Mouse (Mus musculus) liver, postnatal 0 days (tissue): ENCODE measurements around the gene Hmgcs1. TPM values are rescaled to one million over a fixed set of nuclear protein-coding genes. Genes with fewer than 3 reads are reported as not detected.

Experiments used
- ATAC-seq: fragments of 200-750 bp; cut with Nextera tagmentation; 2 replicates; pipeline ENCODE4 v1.8.0; 2017; ENCODE audit warnings: mild to moderate bottlenecking, moderate library complexity
- DNase-seq: peaks from one replicate; pipeline ENCODE4 v3.0.0-alpha.2; 2016
- H3K27ac ChIP-seq: fragments of 300-500 bp; sonication (generic); 2 replicates; pipeline ENCODE4 v1.5.1; 2014; ENCODE audit warnings: antibody characterized with exemption, moderate library complexity, mild to moderate bottlenecking, low read depth
- H3K27me3 ChIP-seq: fragments of 300-500 bp; sonication (generic); 2 replicates; pipeline ENCODE4 v1.6.1; 2014; ENCODE audit warnings: low read length, control low read depth, mixed read lengths; ENCODE audit not compliant: insufficient read depth
- H3K36me3 ChIP-seq: fragments of 300-500 bp; sonication (generic); replicated peaks from 2 replicates; pipeline ENCODE4 v1.6.1; 2014; ENCODE audit warnings: mild to moderate bottlenecking, control low read depth, low read length, moderate library complexity, mixed read lengths; ENCODE audit not compliant: insufficient read depth
- H3K4me1 ChIP-seq: fragments of 300-500 bp; sonication (generic); 2 replicates; pipeline ENCODE4 v1.6.1; 2014; ENCODE audit warnings: antibody characterized with exemption, mild to moderate bottlenecking, control low read depth; ENCODE audit not compliant: insufficient read depth
- H3K4me2 ChIP-seq: fragments of 300-500 bp; sonication (generic); 2 replicates; pipeline ENCODE4 v1.6.1; 2014; ENCODE audit warnings: low read depth, mild to moderate bottlenecking, low read length, moderate library complexity, mixed read lengths
- H3K4me3 ChIP-seq: fragments of 300-500 bp; sonication (generic); 2 replicates; pipeline ENCODE4 v1.5.1; 2014; ENCODE audit warnings: low read depth, low read length
- H3K9ac ChIP-seq: fragments of 300-500 bp; sonication (generic); replicated peaks from 2 replicates; pipeline ENCODE4 v1.6.1; 2014; ENCODE audit warnings: mild to moderate bottlenecking, moderate library complexity
- H3K9me3 ChIP-seq: fragments of 300-500 bp; sonication (generic); 2 replicates; pipeline ENCODE4 v1.6.1; 2016; ENCODE audit warnings: mild to moderate bottlenecking, control low read depth, low read length, mixed read lengths
- CTCF ChIP-seq: sonication (generic); IDR thresholded peaks from 2 replicates; pipeline ENCODE4 v1.5.1; 2016; ENCODE audit warnings: antibody characterized with exemption, low read depth
- EP300 ChIP-seq: IDR thresholded peaks from 2 replicates; pipeline ENCODE4 v1.6.1; 2016; ENCODE audit warnings: antibody characterized with exemption, low read depth, mild to moderate bottlenecking
- whole genome bisulfite sequencing: fragments of 180-500 bp; shearing (Covaris S2); extraction: QIAGEN DNeasy Blood & Tissue Kit; methylation state at CpG from one replicate; pipeline ENCODE4 v1.1.7; 2014; ENCODE audit not compliant: insufficient replicate concordance; 5-methylcytosine and 5-hydroxymethylcytosine counted together
- polyA plus RNA-seq: library from polyadenylated mRNA; unstranded; fragments of >200 nt; fragmentation: Nextera tagmentation; extraction: Ambion mirVana; gene quantifications from 2 replicates; pipeline ENCODE4 v1.2.1, GENCODE M21; 2015

Gene Hmgcs1
- polyA plus RNA-seq, 1 experiment from 2014 or later: 94.7 TPM

DNA sequence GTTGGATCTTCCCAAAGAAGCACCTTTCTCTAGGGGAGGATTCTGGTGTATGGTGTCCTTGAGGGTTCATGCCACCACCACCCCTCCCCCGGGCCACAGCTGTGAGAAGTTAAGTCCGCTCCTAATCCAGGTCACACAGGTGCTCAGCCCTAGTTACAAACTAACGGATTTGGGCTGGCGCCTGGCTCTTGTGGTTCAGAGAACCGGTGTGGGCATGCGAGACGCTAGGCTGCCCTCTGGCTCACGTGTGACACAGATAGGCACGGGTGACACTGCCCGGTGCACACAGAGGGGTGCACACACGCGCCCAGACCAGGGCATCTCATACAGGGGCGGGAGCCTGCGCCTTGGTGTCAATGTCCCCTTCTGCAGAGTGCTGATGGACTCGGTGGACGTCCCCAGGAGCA, 65.0 kb downstream of the Hmgcs1 start:
- Histone ChIP-seq H3K9me3 (no peaks in the 10 kb centered on the region), H3K27ac (no peak overlapping the region), H3K9ac (peak overlapping the region; percentile 49), H3K4me2 (peak overlapping the region; percentile 74), H3K27me3 (no peaks in the 10 kb centered on the region; the same call in 1 of the 2 replicates), H3K4me1 (peaks cover 12% of the 10 kb centered on the region; the same call in 1 of the 2 replicates), H3K4me3 (peak overlapping the region; percentile 46), H3K36me3 (no peaks in the 10 kb centered on the region)
- WGBS: 2% methylated on average over 16 of the region's 16 CpGs
- peak; percentile 19 for DNase-seq
- peak; percentile 60 for ATAC-seq
- TF ChIP-seq CTCF: no peak
- no peak for TF ChIP-seq EP300

- Histone ChIP-seq H3K9me3 (no peaks in the 10 kb centered on the region), H3K9ac (peak within 1 kb of the TSS; percentile 49), H3K36me3 (peaks cover 1% of the 10 kb centered on the region; the same call in 1 of the 2 replicates), H3K4me2 (peak within 1 kb of the TSS; percentile 74), H3K4me3 (peak within 1 kb of the TSS; percentile 46), H3K27me3 (no peaks in the 10 kb centered on the region; the same call in 1 of the 2 replicates), H3K4me1 (peaks cover 12% of the 10 kb centered on the region; the same call in 1 of the 2 replicates), H3K27ac (no peak within 1 kb of the TSS)
- TF ChIP-seq EP300: no peak
- no peak for TF ChIP-seq CTCF
- ATAC-seq: peak; percentile 89
- peak; percentile 68 for DNase-seq
- 8% methylated on average over 39 of the region's 43 CpGs for WGBS
These were observed 65.7 kb downstream of the Hmgcs1 start, which contains the start of gene Nim1k for GRCm38 (mm10) chr13:119755681-119756471. TSS of gene Nim1k (minus strand) at chr13:119755882.

DNA sequence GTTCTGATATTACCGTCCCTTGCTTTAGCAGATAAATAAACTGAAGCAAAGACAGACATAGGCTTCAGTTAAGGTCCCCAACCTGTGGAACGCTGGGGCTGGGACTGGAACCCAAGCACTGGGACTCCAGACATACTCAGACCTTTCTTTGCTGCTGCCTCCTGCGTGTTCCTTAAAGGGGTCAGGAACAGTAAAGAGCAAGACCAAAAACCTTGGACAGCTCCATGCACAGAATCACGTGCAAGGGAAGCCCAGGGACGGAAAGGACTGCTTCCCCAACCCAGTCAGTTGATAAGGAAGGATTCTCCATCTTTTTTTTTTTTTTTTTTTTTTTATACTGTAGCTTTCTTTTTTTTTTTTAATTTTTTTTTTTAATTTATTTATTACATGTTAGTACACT, 66.7 kb downstream of the Hmgcs1 start:
- Histone ChIP-seq H3K27ac (no peak overlapping the region), H3K4me2 (no peak overlapping the region), H3K36me3 (peaks cover 2% of the 10 kb centered on the region; the same call in 1 of the 2 replicates), H3K9ac (no peak overlapping the region), H3K27me3 (no peaks in the 10 kb centered on the region; the same call in 1 of the 2 replicates), H3K4me1 (peaks cover 12% of the 10 kb centered on the region; the same call in 1 of the 2 replicates), H3K9me3 (no peaks in the 10 kb centered on the region), H3K4me3 (no peak overlapping the region)
- WGBS: 56% methylated on average over 5 of the region's 5 CpGs
- TF ChIP-seq EP300 (no peak), CTCF (no peak)
- ATAC-seq (no peak), DNase-seq (no peak)

Other genes starting within 250 kb of the Hmgcs1 start
- gene 4833420G17Rik, start 227.6 kb upstream of the Hmgcs1 start, polyA plus RNA-seq: 18.4 and 18.6 TPM in 2 replicates
- gene Tmem267, start 202.3 kb upstream of the Hmgcs1 start, polyA plus RNA-seq: 0.72 and 0.91 TPM in 2 replicates
- 0.41 and 0.77 TPM in 2 replicates for gene 3110070M22Rik, start 202.0 kb upstream of the Hmgcs1 start, polyA plus RNA-seq
- not detected in 2 replicates for gene Ccl28, start 66.6 kb upstream of the Hmgcs1 start, polyA plus RNA-seq
- gene Nim1k, start 65.5 kb downstream of the Hmgcs1 start, polyA plus RNA-seq: 0.22 and 0.32 TPM in 2 replicates
- 8.8 and 11.0 TPM in 2 replicates for gene Zfp131, start 100.5 kb downstream of the Hmgcs1 start, polyA plus RNA-seq
- not detected in 2 replicates for gene AF067063, start 139.8 kb downstream of the Hmgcs1 start, polyA plus RNA-seq
- 0.19 TPM in 1 of 2 replicates, not detected in the other for gene D13Ertd608e, start 145.6 kb downstream of the Hmgcs1 start, polyA plus RNA-seq
- not detected in 2 replicates for gene Tcstv1, start 204.4 kb downstream of the Hmgcs1 start, polyA plus RNA-seq
- not detected in 2 replicates for gene Gm21761, start 238.9 kb downstream of the Hmgcs1 start, polyA plus RNA-seq